Mouse (Mus musculus): ENCODE data around the gene Obox1.
"Not testable (repeated sequence)": the region's sequence is repeated elsewhere in the genome, so short reads cannot be mapped to it uniquely, and the experiment has no call there.

The Obox1 gene

GRCm38 (mm10) chr7:15388421-15388998 is at the start of gene Obox1, which contains the start of gene Obox2:
TSS of gene Obox1 (plus strand) at chr7:15388948.
TSS of gene Obox2 (plus strand) at chr7:15388721.
- not testable (repeated sequence) for DNase-seq

- not testable (repeated sequence) for DNase-seq
These were observed 10.6 kb downstream of the Obox1 start for GRCm38 (mm10) chr7:15399147-15399874.

GRCm38 (mm10) chr7:15406816-15407215 is 18.1 kb downstream of the Obox1 start:
- DNase-seq, result not testable (repeated sequence)

- not testable (repeated sequence) for DNase-seq
These were observed 29.3 kb downstream of the Obox1 start for GRCm38 (mm10) chr7:15418046-15418445.

GRCm38 (mm10) chr7:15425537-15425936 is 36.8 kb downstream of the Obox1 start:
- not testable (repeated sequence) for DNase-seq

GRCm38 (mm10) chr7:15509411-15509810 is 120.7 kb downstream of the Obox1 start:
- not testable (repeated sequence) for DNase-seq

Measured in kidney, adult 9 months (tissue).